Mouse (Mus musculus): ENCODE measurements around the gene Ncoa3.

DNA sequence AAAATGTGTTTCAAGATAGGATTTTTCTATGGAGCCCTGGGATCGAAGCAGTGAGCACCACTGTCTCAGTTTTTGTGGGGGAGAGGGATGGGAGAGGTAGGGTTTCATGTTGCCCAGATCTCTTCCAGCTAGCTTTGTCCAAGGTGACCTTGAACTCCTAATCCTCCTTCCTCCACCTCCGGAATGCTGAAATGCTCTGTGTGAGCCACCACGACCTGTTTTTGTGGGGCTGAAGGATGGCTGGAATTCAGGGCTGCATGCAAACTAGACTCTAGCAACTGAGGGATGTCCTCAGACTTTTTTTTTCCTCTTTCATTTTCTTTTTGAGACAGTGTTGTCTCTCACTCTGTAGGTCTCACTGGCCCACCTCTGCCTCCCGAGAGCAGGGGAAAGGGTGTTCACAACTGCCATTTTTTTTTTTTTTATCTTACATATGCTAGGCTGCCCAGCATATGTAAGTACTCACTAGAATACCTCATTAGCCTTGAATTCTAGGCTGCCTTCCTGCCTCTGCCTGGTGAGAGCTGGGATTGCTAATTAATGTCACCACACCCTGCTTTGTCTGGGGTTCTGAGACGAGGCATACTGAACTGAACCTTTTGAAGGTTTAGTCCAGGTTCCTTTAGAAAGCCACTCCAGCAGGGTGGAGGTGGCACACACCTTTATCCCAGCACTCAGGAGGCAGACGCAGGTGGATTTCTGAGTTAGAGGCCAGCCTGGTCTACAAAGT lies 11.0 kb upstream of the Ncoa3 start:
- no peak for TF ChIP-seq CTCF (IDR thresholded peaks at IDR 0.05; ENCODE audit: borderline replicate concordance, extremely low read depth, insufficient read depth, insufficient read length)
- TF ChIP-seq POLR2A (IDR thresholded peaks at IDR 0.05; ENCODE audit: borderline replicate concordance, extremely low read depth, insufficient read depth, insufficient read length, poor library complexity, severe bottlenecking): no peak
